Mouse (Mus musculus): ENCODE data around the gene 4931428F04Rik. TPM values are rescaled to one million over a fixed set of nuclear protein-coding genes. Genes with fewer than 3 reads are reported as not detected.

4931428F04Rik gene
- polyA plus RNA-seq, 2 experiments: 9.9 to 30.1 TPM

GRCm38 (mm10) chr8:105331469-105331868, 41.8 kb upstream of the 4931428F04Rik start:
- TF ChIP-seq POLR2A (IDR thresholded peaks at IDR 0.05; ENCODE audit: borderline replicate concordance, extremely low read depth, insufficient read depth, insufficient read length): no peak
- Histone ChIP-seq H3K9ac (ENCODE audit: low read depth, low read length, severe bottlenecking) (no peak overlapping the region), H3K9me3 (ENCODE audit: control insufficient read depth, low read length) (no peaks in the 10 kb centered on the region), H3K4me3 (replicated peaks; ENCODE audit: low read length) (no peak overlapping the region), H3K27me3 (ENCODE audit: control insufficient read depth, insufficient read depth, low read length) (no peaks in the 10 kb centered on the region), H3K4me1 (ENCODE audit: control insufficient read depth, insufficient read depth, low read length) (peaks cover 7% of the 10 kb centered on the region; the same call in 1 of the 2 replicates), H3K36me3 (ENCODE audit: control insufficient read depth, insufficient read depth, low read length) (peaks cover 80% of the 10 kb centered on the region), H3K27ac (replicated peaks; ENCODE audit: low read depth, low read length) (no peak overlapping the region), H3K4me2 (replicated peaks; ENCODE audit: low read depth, low read length, severe bottlenecking) (no peak overlapping the region)
- no peak for DNase-seq (ENCODE audit: low spot score)
- no peak for ATAC-seq (ENCODE audit: low FRiP score, low read depth)
- WGBS: 94% methylated on average over 22 of the region's 22 CpGs

- DNase-seq (ENCODE audit: low spot score) (no peak), ATAC-seq (ENCODE audit: low FRiP score, low read depth) (no peak)
- Histone ChIP-seq H3K4me1 (ENCODE audit: control insufficient read depth, insufficient read depth, low read length) (peaks cover 10% of the 10 kb centered on the region), H3K9me3 (ENCODE audit: control insufficient read depth, low read length) (no peaks in the 10 kb centered on the region), H3K4me2 (replicated peaks; ENCODE audit: low read depth, low read length, severe bottlenecking) (no peak overlapping the region), H3K27ac (replicated peaks; ENCODE audit: low read depth, low read length) (no peak overlapping the region), H3K36me3 (ENCODE audit: control insufficient read depth, insufficient read depth, low read length) (peaks cover 69% of the 10 kb centered on the region), H3K27me3 (ENCODE audit: control insufficient read depth, insufficient read depth, low read length) (no peaks in the 10 kb centered on the region), H3K9ac (ENCODE audit: low read depth, low read length, severe bottlenecking) (no peak overlapping the region), H3K4me3 (replicated peaks; ENCODE audit: low read length) (no peak overlapping the region)
- TF ChIP-seq POLR2A (IDR thresholded peaks at IDR 0.05; ENCODE audit: borderline replicate concordance, extremely low read depth, insufficient read depth, insufficient read length): no peak
- WGBS: 95% methylated on average over 12 of the region's 12 CpGs
Observed at GRCm38 (mm10) chr8:105330325-105330724, 40.7 kb upstream of the 4931428F04Rik start.

- WGBS: 37% methylated on average over 6 of the region's 6 CpGs
- Histone ChIP-seq H3K4me1 (ENCODE audit: control insufficient read depth, insufficient read depth, low read length) (peaks cover 14% of the 10 kb centered on the region), H3K27ac (replicated peaks; ENCODE audit: low read depth, low read length) (peak overlapping the region; percentile 79; the same call in 1 of the 2 replicates), H3K4me2 (replicated peaks; ENCODE audit: low read depth, low read length, severe bottlenecking) (peak overlapping the region; percentile 87), H3K4me3 (replicated peaks; ENCODE audit: low read length) (peak overlapping the region; percentile 86), H3K27me3 (ENCODE audit: control insufficient read depth, insufficient read depth, low read length) (no peaks in the 10 kb centered on the region), H3K36me3 (ENCODE audit: control insufficient read depth, insufficient read depth, low read length) (peaks cover 48% of the 10 kb centered on the region), H3K9me3 (ENCODE audit: control insufficient read depth, low read length) (no peaks in the 10 kb centered on the region), H3K9ac (ENCODE audit: low read depth, low read length, severe bottlenecking) (peak overlapping the region; percentile 77)
- ATAC-seq (ENCODE audit: low FRiP score, low read depth): no peak
- DNase-seq (ENCODE audit: low spot score): no peak
- no peak for TF ChIP-seq POLR2A (IDR thresholded peaks at IDR 0.05; ENCODE audit: borderline replicate concordance, extremely low read depth, insufficient read depth, insufficient read length)
Observed at GRCm38 (mm10) chr8:105326968-105327367, 37.3 kb upstream of the 4931428F04Rik start.

- Histone ChIP-seq H3K9me3 (ENCODE audit: control insufficient read depth, low read length) (no peaks in the 10 kb centered on the region), H3K27ac (replicated peaks; ENCODE audit: low read depth, low read length) (peak within 1 kb of the TSS; percentile 79), H3K27me3 (ENCODE audit: control insufficient read depth, insufficient read depth, low read length) (no peaks in the 10 kb centered on the region), H3K4me3 (replicated peaks; ENCODE audit: low read length) (peak within 1 kb of the TSS; percentile 86), H3K4me2 (replicated peaks; ENCODE audit: low read depth, low read length, severe bottlenecking) (peak within 1 kb of the TSS; percentile 87), H3K36me3 (ENCODE audit: control insufficient read depth, insufficient read depth, low read length) (peaks cover 47% of the 10 kb centered on the region), H3K9ac (ENCODE audit: low read depth, low read length, severe bottlenecking) (peak within 1 kb of the TSS; percentile 77), H3K4me1 (ENCODE audit: control insufficient read depth, insufficient read depth, low read length) (peaks cover 14% of the 10 kb centered on the region)
- DNase-seq (ENCODE audit: low spot score): peak; percentile 95
- WGBS: under 1% methylated on average over 36 of the region's 36 CpGs
- peak; percentile 96 for ATAC-seq (ENCODE audit: low FRiP score, low read depth)
- TF ChIP-seq POLR2A (IDR thresholded peaks at IDR 0.05; ENCODE audit: borderline replicate concordance, extremely low read depth, insufficient read depth, insufficient read length): peak; percentile 76; the same call in 1 of the 2 replicates
Observed at GRCm38 (mm10) chr8:105326141-105326672, 36.5 kb upstream of the 4931428F04Rik start, which contains the start of the genes Lrrc29 and Tmem208. Gene Lrrc29 (minus strand): TSS chr8:105326278. Gene Tmem208 (plus strand): TSS chr8:105326354.

GRCm38 (mm10) chr8:105325641-105326093, 36.0 kb upstream of the 4931428F04Rik start:
- DNase-seq (ENCODE audit: low spot score) (no peak), ATAC-seq (ENCODE audit: low FRiP score, low read depth) (peak; percentile 58)
- Histone ChIP-seq H3K27me3 (ENCODE audit: control insufficient read depth, insufficient read depth, low read length) (no peaks in the 10 kb centered on the region), H3K4me1 (ENCODE audit: control insufficient read depth, insufficient read depth, low read length) (peaks cover 14% of the 10 kb centered on the region), H3K4me2 (replicated peaks; ENCODE audit: low read depth, low read length, severe bottlenecking) (peak overlapping the region; percentile 85), H3K9me3 (ENCODE audit: control insufficient read depth, low read length) (no peaks in the 10 kb centered on the region), H3K9ac (ENCODE audit: low read depth, low read length, severe bottlenecking) (peak overlapping the region; percentile 77), H3K36me3 (ENCODE audit: control insufficient read depth, insufficient read depth, low read length) (peaks cover 42% of the 10 kb centered on the region), H3K27ac (replicated peaks; ENCODE audit: low read depth, low read length) (peak overlapping the region; percentile 58; the same call in 1 of the 2 replicates), H3K4me3 (replicated peaks; ENCODE audit: low read length) (peak overlapping the region; percentile 86)
- 2% methylated on average over 12 of the region's 12 CpGs for WGBS
- no peak for TF ChIP-seq POLR2A (IDR thresholded peaks at IDR 0.05; ENCODE audit: borderline replicate concordance, extremely low read depth, insufficient read depth, insufficient read length)

All from limb, embryonic 14.5 days (tissue).